Mouse (Mus musculus): ENCODE measurements at regions not wholly inside any gene's neighbourhood (a gene's known extent, or its start where the extent isn't known, plus 50 kb on each side); places are given as distances from the start of the nearest gene placed in this dataset.

DNA sequence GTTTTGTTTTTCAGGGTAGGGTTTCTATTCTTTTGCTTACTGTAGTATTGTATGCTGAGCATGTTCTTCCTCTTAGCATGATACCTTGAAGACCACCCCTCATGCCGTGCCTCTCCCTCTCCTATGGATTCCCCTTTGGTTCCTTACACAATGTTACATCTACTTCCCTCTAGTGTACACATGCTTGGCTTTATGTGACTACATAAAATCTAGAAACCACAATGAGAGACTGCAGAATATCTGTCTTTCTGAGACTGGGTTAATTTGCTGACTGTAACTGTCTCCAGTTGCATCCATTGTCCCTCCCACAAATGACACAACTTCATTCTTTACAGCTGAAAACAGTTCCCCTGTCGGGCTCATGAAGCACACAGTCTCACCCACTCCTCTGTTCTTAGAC is 78.8 kb upstream of the Supt20 start:
- TF ChIP-seq CTCF (IDR thresholded peaks at IDR 0.05; ENCODE audit: low read depth) (no peak), EP300 (IDR thresholded peaks at IDR 0.05; ENCODE audit: low read depth) (no peak)
